ENCODE assay signal across 17 mouse cellular contexts in genomic region chr13:41828296-41828754, GRCm38 (mm10). TPM values are rescaled to one million over a fixed set of nuclear protein-coding genes. Genes with fewer than 3 reads are reported as not detected.
DNase-seq lines count a peak whose midpoint lies in the region; ATAC-seq and TF ChIP-seq lines count a peak whose summit lies in the region.
"Had no signal": no experiment of that assay in that cellular context is flagged by ENCODE, and none has a peak within 500 bp of the region (broad histone marks: within the 10 kb centered on the region; RNA-seq: fewer than 3 reads in every experiment).

No protein-coding gene starts in this region.

- H3K27ac ChIP-seq in cortical plate, adult 2 months (ENCODE audit: insufficient read depth, low read length) = peak overlapping the region; percentile 97
- H3K27ac ChIP-seq in cerebellum, adult 2 months (ENCODE audit: insufficient read depth, low read length) = no peak overlapping the region
- H3K27ac ChIP-seq in thymus, adult 2 months (ENCODE audit: control insufficient read depth, insufficient read depth, low read length) = no peak overlapping the region
- H3K27ac ChIP-seq: embryonic facial prominence, embryonic 15.5 days; heart, adult 2 months; hindbrain, embryonic 12.5 days; liver, embryonic 14.5 days; neural tube, embryonic 15.5 days had no signal

- H3K27me3 ChIP-seq in cerebellum, adult 2 months (ENCODE audit: control insufficient read depth, insufficient read depth, low read length) = no peaks in the 10 kb centered on the region
- no peaks in the 10 kb centered on the region for H3K27me3 ChIP-seq in thymus, adult 2 months (ENCODE audit: control insufficient read depth, insufficient read depth, low read length)
- H3K27me3 ChIP-seq: embryonic facial prominence, embryonic 15.5 days; hindbrain, embryonic 12.5 days; neural tube, embryonic 15.5 days had no signal

- TF ChIP-seq POLR2A in cortical plate, adult 2 months (IDR thresholded peaks at IDR 0.05; ENCODE audit: extremely low read depth, insufficient read depth, low read length) = no peak
- TF ChIP-seq POLR2A in cerebellum, adult 2 months (IDR thresholded peaks at IDR 0.05; ENCODE audit: borderline replicate concordance, insufficient read depth, low read length) = no peak
- no peak for TF ChIP-seq POLR2A in thymus, adult 2 months (IDR thresholded peaks at IDR 0.05; ENCODE audit: control insufficient read depth, extremely low read depth, insufficient read depth, low read length, poor library complexity)

- 92% methylated on average over 8 of the region's 8 CpGs for WGBS in cerebellum, adult 2 months
- 95% methylated on average over 8 of the region's 8 CpGs for WGBS in thymus, adult 2 months

- TF ChIP-seq CTCF in cortical plate, adult 2 months (IDR thresholded peaks at IDR 0.05; ENCODE audit: extremely low read depth, insufficient read depth, low read length) = no peak
- TF ChIP-seq CTCF in cerebellum, adult 2 months (IDR thresholded peaks at IDR 0.05; ENCODE audit: borderline replicate concordance, insufficient read depth, low read depth, low read length) = no peak
- no peak for TF ChIP-seq CTCF in thymus, adult 2 months (IDR thresholded peaks at IDR 0.05; ENCODE audit: borderline replicate concordance, control insufficient read depth, extremely low read depth, insufficient read depth, low read length, poor library complexity)

- H3K4me1 ChIP-seq in cortical plate, adult 2 months (ENCODE audit: control insufficient read depth, insufficient read depth, low read length) = peaks cover 8% of the 10 kb centered on the region
- no peaks in the 10 kb centered on the region for H3K4me1 ChIP-seq in cerebellum, adult 2 months (ENCODE audit: control insufficient read depth, insufficient read depth, low read length)
- H3K4me1 ChIP-seq in thymus, adult 2 months (replicated peaks; ENCODE audit: control insufficient read depth, insufficient read depth, low read length) = peaks cover 6% of the 10 kb centered on the region
- H3K4me1 ChIP-seq: embryonic facial prominence, embryonic 15.5 days; hindbrain, embryonic 12.5 days; neural tube, embryonic 15.5 days had no signal

- no peaks in the 10 kb centered on the region for H3K36me3 ChIP-seq in thymus, adult 2 months (ENCODE audit: control insufficient read depth, insufficient read depth, low read length)
- H3K36me3 ChIP-seq: embryonic facial prominence, embryonic 15.5 days; hindbrain, embryonic 12.5 days; neural tube, embryonic 15.5 days had no signal

- peak; percentile 90 for DNase-seq in kidney, adult 11 months
- DNase-seq in kidney, postnatal 4 days = no peak
- DNase-seq in kidney, postnatal 25 days = peak; percentile 67 to 84
- DNase-seq in urinary bladder, postnatal 14 days (ENCODE audit: low spot score) = no peak
- DNase-seq in cerebellum, adult 2 months = no peak
- DNase-seq in thymus, adult 2 months = no peak
- DNase-seq: cerebellum, adult 9-11 months; heart, adult 2 months; right cerebral cortex, postnatal 4 days had no signal

- peak; percentile 88 for ATAC-seq in megakaryocyte, adult 5-6 weeks (ENCODE audit: poor library complexity, severe bottlenecking)
- ATAC-seq: midbrain, embryonic 16.5 days had no signal

- H3K4me3 ChIP-seq in cortical plate, adult 2 months (ENCODE audit: insufficient read depth, low read length) = no peak overlapping the region
- H3K4me3 ChIP-seq in cerebellum, adult 2 months (replicated peaks; ENCODE audit: insufficient read depth, low read depth, low read length) = no peak overlapping the region
- no peak overlapping the region for H3K4me3 ChIP-seq in thymus, adult 2 months (ENCODE audit: control insufficient read depth, insufficient read depth, low read length)
- H3K4me3 ChIP-seq: embryonic facial prominence, embryonic 15.5 days; heart, adult 2 months; hindbrain, embryonic 12.5 days; neural tube, embryonic 15.5 days had no signal

RNA-seq across cellular contexts. Expression of gene Adtrp, which starts 19.2 kb away (rescaled TPM):
- 0.38 and 0.48 TPM in 2 replicates for polyA plus RNA-seq in cortical plate, adult 2 months (2012; rRNA removed)
- 1.6 and 10.1 TPM in 2 replicates for total RNA-seq in megakaryocyte, adult 5-6 weeks (2015)
- 7.9 and 12.8 TPM in 2 replicates for total RNA-seq in megakaryocyte, adult 5-6 weeks (2017)
- polyA plus RNA-seq in cerebellum, adult 2 months (2012; rRNA removed) = 0.07 and 0.51 TPM in 2 replicates
- 4.4 and 6.2 TPM in 2 replicates for polyA plus RNA-seq in thymus, adult 2 months (2012; rRNA removed)
- polyA plus RNA-seq: C2C12; midbrain, embryonic 16.5 days had no signal

Comparison
In these comparisons a context has a peak if more than half of its experiments do, and no peak if none do; other contexts are left out.
1. DNase-seq: peak in kidney, adult 11 months (single experiment) and kidney, postnatal 25 days (2 of 2); none in kidney, postnatal 4 days (0 of 2), urinary bladder, postnatal 14 days (single experiment), cerebellum, adult 2 months (0 of 2) and thymus, adult 2 months (single experiment).